Mouse (Mus musculus) midbrain, embryonic 16.5 days (tissue): ENCODE results near the gene Naa40. TPM values are rescaled to one million over a fixed set of nuclear protein-coding genes. Genes with fewer than 3 reads are reported as not detected.

Source experiments
- ATAC-seq: fragments of 200-750 bp; cut with Nextera tagmentation; 2 replicates; pipeline ENCODE4 v1.8.0; 2017; ENCODE audit warnings: moderate TSS enrichment
- H3K27ac ChIP-seq: fragments of 300-500 bp; sonication (generic); 2 replicates; pipeline ENCODE4 v1.5.1; 2014; ENCODE audit warnings: mild to moderate bottlenecking, low read length, mixed read lengths
- H3K27me3 ChIP-seq: fragments of 300-500 bp; sonication (generic); 2 replicates; pipeline ENCODE4 v1.6.1; 2014; ENCODE audit warnings: low read depth, low read length, mixed read lengths; ENCODE audit not compliant: control insufficient read depth, insufficient read depth
- H3K36me3 ChIP-seq: fragments of 300-500 bp; sonication (generic); 2 replicates; pipeline ENCODE4 v1.6.1; 2014; ENCODE audit warnings: mild to moderate bottlenecking, low read length, moderate library complexity, mixed read lengths; ENCODE audit not compliant: control insufficient read depth, insufficient read depth
- H3K4me1 ChIP-seq: fragments of 300-500 bp; sonication (generic); 2 replicates; pipeline ENCODE4 v1.6.1; 2014; ENCODE audit warnings: mild to moderate bottlenecking, low read length, mixed read lengths; ENCODE audit not compliant: control insufficient read depth, insufficient read depth
- H3K4me2 ChIP-seq: fragments of 300-500 bp; sonication (generic); 2 replicates; pipeline ENCODE4 v1.6.1; 2014; ENCODE audit warnings: mild to moderate bottlenecking, low read length, mixed read lengths
- H3K4me3 ChIP-seq: fragments of 300-500 bp; sonication (generic); 2 replicates; pipeline ENCODE4 v1.5.1; 2014; ENCODE audit warnings: low read depth, mild to moderate bottlenecking, low read length, moderate library complexity, mixed read lengths
- H3K9ac ChIP-seq: fragments of 300-500 bp; sonication (generic); 2 replicates; pipeline ENCODE4 v1.6.1; 2014; ENCODE audit warnings: low read depth, low read length, mixed read lengths
- H3K9me3 ChIP-seq: fragments of 300-500 bp; sonication (generic); replicated peaks from 2 replicates; pipeline ENCODE4 v1.6.1; 2014; ENCODE audit warnings: mild to moderate bottlenecking, low read length, mixed read lengths; ENCODE audit not compliant: control insufficient read depth, poor library complexity, severe bottlenecking
- WGBS: fragments of 180-500 bp; shearing (Covaris S2); extraction: QIAGEN DNeasy Blood & Tissue Kit; methylation state at CpG from one replicate; pipeline ENCODE4 v1.1.7; 2014; 5-methylcytosine and 5-hydroxymethylcytosine counted together
- polyA plus RNA-seq: library from polyadenylated mRNA; unstranded; fragments of >200 nt; fragmentation: Nextera tagmentation; extraction: Ambion mirVana; gene quantifications from 2 replicates; pipeline ENCODE4 v1.2.1, GENCODE M21; 2015

Gene Naa40
- polyA plus RNA-seq, 1 experiment from 2014 or later: 69.6 TPM

GRCm38 (mm10) chr19:7266421-7266831, 25.4 kb upstream of the Naa40 start:
- Histone ChIP-seq H3K9ac (no peak overlapping the region; the same call in 1 of the 2 replicates), H3K4me3 (no peak overlapping the region), H3K9me3 (no peaks in the 10 kb centered on the region), H3K27ac (peak overlapping the region; percentile 93), H3K4me1 (peaks cover 45% of the 10 kb centered on the region), H3K27me3 (no peaks in the 10 kb centered on the region), H3K36me3 (no peaks in the 10 kb centered on the region), H3K4me2 (peak overlapping the region; percentile 64; the same call in 1 of the 2 replicates)
- WGBS: 25% methylated on average over 4 of the region's 4 CpGs
- ATAC-seq: no peak

- peaks cover 40% of the 10 kb centered on the region for H3K4me1 ChIP-seq
- no peaks in the 10 kb centered on the region for H3K36me3 ChIP-seq
- peak overlapping the region; percentile 43 for H3K9ac ChIP-seq
- no peak for ATAC-seq
- H3K27me3 ChIP-seq: no peaks in the 10 kb centered on the region
- WGBS: 11% methylated on average over 14 of the region's 14 CpGs
- H3K4me2 ChIP-seq: no peak overlapping the region
- H3K27ac ChIP-seq: peak overlapping the region; percentile 93
- no peak overlapping the region for H3K4me3 ChIP-seq
- no peaks in the 10 kb centered on the region for H3K9me3 ChIP-seq
Measured at GRCm38 (mm10) chr19:7265478-7266191, 24.7 kb upstream of the Naa40 start.

GRCm38 (mm10) chr19:7264766-7265331, 23.9 kb upstream of the Naa40 start:
- whole genome bisulfite sequencing: 12% methylated on average over 5 of the region's 6 CpGs
- no peak for ATAC-seq
- Histone ChIP-seq H3K27ac (peak overlapping the region; percentile 93), H3K4me3 (no peak overlapping the region), H3K36me3 (no peaks in the 10 kb centered on the region), H3K27me3 (no peaks in the 10 kb centered on the region), H3K4me2 (no peak overlapping the region), H3K9ac (no peak overlapping the region; the same call in 1 of the 2 replicates), H3K4me1 (peaks cover 32% of the 10 kb centered on the region), H3K9me3 (no peaks in the 10 kb centered on the region)

- no peak overlapping the region for H3K27ac ChIP-seq
- H3K4me3 ChIP-seq: no peak overlapping the region
- H3K4me1 ChIP-seq: peaks cover 27% of the 10 kb centered on the region
- WGBS: 20% methylated on average over 9 of the region's 9 CpGs
- ATAC-seq: no peak
- H3K4me2 ChIP-seq: no peak overlapping the region
- H3K9ac ChIP-seq: no peak overlapping the region
- H3K9me3 ChIP-seq: no peaks in the 10 kb centered on the region
- no peaks in the 10 kb centered on the region for H3K27me3 ChIP-seq
- H3K36me3 ChIP-seq: no peaks in the 10 kb centered on the region
Measured at GRCm38 (mm10) chr19:7264088-7264765, 23.2 kb upstream of the Naa40 start.

GRCm38 (mm10) chr19:7262592-7262991, 21.6 kb upstream of the Naa40 start:
- ATAC-seq: no peak
- WGBS: 96% methylated on average over 1 of the region's 1 CpGs
- H3K36me3 ChIP-seq: no peaks in the 10 kb centered on the region
- H3K27me3 ChIP-seq: no peaks in the 10 kb centered on the region
- no peak overlapping the region for H3K4me3 ChIP-seq
- no peak overlapping the region for H3K9ac ChIP-seq
- peaks cover 21% of the 10 kb centered on the region for H3K4me1 ChIP-seq
- H3K27ac ChIP-seq: no peak overlapping the region
- H3K4me2 ChIP-seq: no peak overlapping the region
- no peaks in the 10 kb centered on the region for H3K9me3 ChIP-seq

- H3K9ac ChIP-seq: no peak overlapping the region
- H3K36me3 ChIP-seq: no peaks in the 10 kb centered on the region
- H3K4me1 ChIP-seq: peaks cover 15% of the 10 kb centered on the region
- 92% methylated on average over 3 of the region's 3 CpGs for WGBS
- no peaks in the 10 kb centered on the region for H3K9me3 ChIP-seq
- H3K27me3 ChIP-seq: no peaks in the 10 kb centered on the region
- no peak for ATAC-seq
- no peak overlapping the region for H3K27ac ChIP-seq
- H3K4me2 ChIP-seq: no peak overlapping the region
- no peak overlapping the region for H3K4me3 ChIP-seq
Measured at GRCm38 (mm10) chr19:7261964-7262363, 21.0 kb upstream of the Naa40 start.

GRCm38 (mm10) chr19:7261476-7261875, 20.5 kb upstream of the Naa40 start:
- no peaks in the 10 kb centered on the region for H3K36me3 ChIP-seq
- H3K9ac ChIP-seq: no peak overlapping the region
- H3K4me2 ChIP-seq: no peak overlapping the region
- 79% methylated on average over 1 of the region's 1 CpGs for WGBS
- no peak for ATAC-seq
- H3K9me3 ChIP-seq: no peaks in the 10 kb centered on the region
- no peak overlapping the region for H3K4me3 ChIP-seq
- no peak overlapping the region for H3K27ac ChIP-seq
- H3K27me3 ChIP-seq: no peaks in the 10 kb centered on the region
- peaks cover 11% of the 10 kb centered on the region for H3K4me1 ChIP-seq

- no peak overlapping the region for H3K9ac ChIP-seq
- H3K9me3 ChIP-seq: no peaks in the 10 kb centered on the region
- no peaks in the 10 kb centered on the region for H3K36me3 ChIP-seq
- no peaks in the 10 kb centered on the region for H3K27me3 ChIP-seq
- H3K4me2 ChIP-seq: no peak overlapping the region
- 87% methylated on average over 5 of the region's 5 CpGs for WGBS
- no peak overlapping the region for H3K4me3 ChIP-seq
- no peak overlapping the region for H3K27ac ChIP-seq
- H3K4me1 ChIP-seq: no peaks in the 10 kb centered on the region
- ATAC-seq: no peak
Measured at GRCm38 (mm10) chr19:7257881-7258280, 16.9 kb upstream of the Naa40 start.

GRCm38 (mm10) chr19:7246021-7246420, 5.0 kb upstream of the Naa40 start:
- Histone ChIP-seq H3K36me3 (no peaks in the 10 kb centered on the region), H3K9me3 (no peaks in the 10 kb centered on the region), H3K4me1 (peaks cover 2% of the 10 kb centered on the region; the same call in 1 of the 2 replicates), H3K4me2 (no peak overlapping the region), H3K27me3 (no peaks in the 10 kb centered on the region), H3K4me3 (no peak overlapping the region), H3K27ac (no peak overlapping the region), H3K9ac (no peak overlapping the region)
- no peak for ATAC-seq
- whole genome bisulfite sequencing: 83% methylated on average over 3 of the region's 3 CpGs
